Mouse (Mus musculus) midbrain, embryonic 16.5 days (tissue): ENCODE results near the gene Adarb2. TPM values are rescaled to one million over a fixed set of nuclear protein-coding genes. Genes with fewer than 3 reads are reported as not detected.

Experiments used
- ATAC-seq: fragments of 200-750 bp; cut with Nextera tagmentation; 2 replicates; pipeline ENCODE4 v1.8.0; 2017; ENCODE audit warnings: moderate TSS enrichment
- H3K27ac ChIP-seq: fragments of 300-500 bp; sonication (generic); 2 replicates; pipeline ENCODE4 v1.5.1; 2014; ENCODE audit warnings: mild to moderate bottlenecking, low read length, mixed read lengths
- H3K27me3 ChIP-seq: fragments of 300-500 bp; sonication (generic); 2 replicates; pipeline ENCODE4 v1.6.1; 2014; ENCODE audit warnings: low read depth, low read length, mixed read lengths; ENCODE audit not compliant: control insufficient read depth, insufficient read depth
- H3K36me3 ChIP-seq: fragments of 300-500 bp; sonication (generic); 2 replicates; pipeline ENCODE4 v1.6.1; 2014; ENCODE audit warnings: mild to moderate bottlenecking, low read length, moderate library complexity, mixed read lengths; ENCODE audit not compliant: control insufficient read depth, insufficient read depth
- H3K4me1 ChIP-seq: fragments of 300-500 bp; sonication (generic); 2 replicates; pipeline ENCODE4 v1.6.1; 2014; ENCODE audit warnings: mild to moderate bottlenecking, low read length, mixed read lengths; ENCODE audit not compliant: control insufficient read depth, insufficient read depth
- H3K4me2 ChIP-seq: fragments of 300-500 bp; sonication (generic); 2 replicates; pipeline ENCODE4 v1.6.1; 2014; ENCODE audit warnings: mild to moderate bottlenecking, low read length, mixed read lengths
- H3K4me3 ChIP-seq: fragments of 300-500 bp; sonication (generic); 2 replicates; pipeline ENCODE4 v1.5.1; 2014; ENCODE audit warnings: low read depth, mild to moderate bottlenecking, low read length, moderate library complexity, mixed read lengths
- H3K9ac ChIP-seq: fragments of 300-500 bp; sonication (generic); 2 replicates; pipeline ENCODE4 v1.6.1; 2014; ENCODE audit warnings: low read depth, low read length, mixed read lengths
- H3K9me3 ChIP-seq: fragments of 300-500 bp; sonication (generic); replicated peaks from 2 replicates; pipeline ENCODE4 v1.6.1; 2014; ENCODE audit warnings: mild to moderate bottlenecking, low read length, mixed read lengths; ENCODE audit not compliant: control insufficient read depth, poor library complexity, severe bottlenecking
- WGBS: fragments of 180-500 bp; shearing (Covaris S2); extraction: QIAGEN DNeasy Blood & Tissue Kit; methylation state at CpG from one replicate; pipeline ENCODE4 v1.1.7; 2014; 5-methylcytosine and 5-hydroxymethylcytosine counted together
- polyA plus RNA-seq: library from polyadenylated mRNA; unstranded; fragments of >200 nt; fragmentation: Nextera tagmentation; extraction: Ambion mirVana; gene quantifications from 2 replicates; pipeline ENCODE4 v1.2.1, GENCODE M21; 2015

Gene Adarb2
- 30.2 and 31.1 TPM in 2 replicates for polyA plus RNA-seq

DNA sequence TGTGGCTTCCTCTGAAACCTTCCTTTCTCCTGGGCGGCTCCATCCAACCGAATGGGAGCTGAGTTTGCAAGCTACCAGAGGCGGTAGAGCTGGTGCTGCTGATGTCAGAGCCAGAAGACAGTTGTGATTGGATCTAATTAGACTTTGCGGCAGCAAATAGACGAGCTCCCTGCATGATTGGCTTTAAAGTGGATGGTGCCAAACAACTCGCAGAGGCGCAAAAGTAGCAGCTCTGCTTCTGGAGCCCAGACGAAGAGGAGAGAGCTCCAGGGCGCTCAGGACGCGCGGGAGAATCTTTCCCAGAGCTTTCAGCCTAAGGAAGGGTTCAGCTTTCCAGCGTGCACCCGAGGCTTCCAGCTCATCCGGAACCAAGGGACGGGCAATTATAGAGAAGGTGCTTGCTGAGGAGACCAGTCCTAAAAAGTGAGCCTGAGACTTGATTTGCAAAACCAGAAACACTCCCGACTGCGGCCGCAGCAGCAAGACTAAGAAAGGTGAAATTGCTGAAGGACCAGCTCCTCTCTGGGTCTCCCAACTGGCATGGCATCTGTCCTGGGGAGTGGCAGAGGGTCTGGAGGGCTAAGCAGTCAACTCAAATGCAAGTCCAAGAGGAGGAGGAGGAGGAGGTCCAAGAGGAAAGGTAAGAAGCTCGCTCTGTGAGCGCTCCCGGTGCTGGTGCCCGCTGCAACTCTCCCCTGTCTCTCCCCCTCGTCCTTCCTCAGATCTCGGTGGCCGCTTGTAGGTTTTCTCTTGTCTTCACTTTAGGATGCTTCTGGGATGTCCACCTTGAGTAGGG lies at the start of gene Adarb2:
Gene Adarb2 (plus strand): TSS at position 186 of the 796 bp plus-strand sequence.
- ATAC-seq, result peak; percentile 95
- Histone ChIP-seq H3K27me3 (no peaks in the 10 kb centered on the region), H3K4me2 (peak within 1 kb of the TSS; percentile 93), H3K9me3 (no peaks in the 10 kb centered on the region), H3K9ac (peak within 1 kb of the TSS; percentile 65), H3K36me3 (no peaks in the 10 kb centered on the region), H3K4me1 (peaks cover 4% of the 10 kb centered on the region; the same call in 1 of the 2 replicates), H3K4me3 (peak within 1 kb of the TSS; percentile 54), H3K27ac (peak within 1 kb of the TSS; percentile 62)
- WGBS, result under 1% methylated on average over 26 of the region's 26 CpGs

DNA sequence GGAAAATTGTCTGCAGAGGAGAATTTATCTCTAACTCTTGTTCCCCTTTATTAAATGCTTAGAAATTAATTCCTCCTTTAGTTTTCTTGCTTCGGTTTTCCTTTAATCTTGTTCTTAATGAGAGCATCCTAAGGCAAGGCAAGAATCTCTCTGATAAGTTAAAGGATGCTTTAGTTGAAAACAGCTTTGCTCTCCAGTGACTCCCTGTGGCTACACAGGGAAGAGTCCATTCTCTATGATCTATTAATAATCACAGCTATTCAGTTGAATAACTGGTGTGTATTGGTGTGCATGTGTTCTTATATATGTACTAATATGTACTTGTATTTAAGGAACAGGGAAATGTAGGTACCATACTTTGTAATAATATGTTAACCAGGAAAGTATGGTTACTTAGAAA lies 28.9 kb upstream of the Adarb2 start:
- Histone ChIP-seq H3K27ac (no peak overlapping the region), H3K9me3 (no peaks in the 10 kb centered on the region), H3K36me3 (no peaks in the 10 kb centered on the region), H3K27me3 (no peaks in the 10 kb centered on the region), H3K9ac (no peak overlapping the region), H3K4me3 (no peak overlapping the region), H3K4me2 (no peak overlapping the region), H3K4me1 (no peaks in the 10 kb centered on the region)
- WGBS, result 66% methylated on average over 1 of the region's 1 CpGs
- peak; percentile 60; the same call in 1 of the 2 replicates for ATAC-seq

DNA sequence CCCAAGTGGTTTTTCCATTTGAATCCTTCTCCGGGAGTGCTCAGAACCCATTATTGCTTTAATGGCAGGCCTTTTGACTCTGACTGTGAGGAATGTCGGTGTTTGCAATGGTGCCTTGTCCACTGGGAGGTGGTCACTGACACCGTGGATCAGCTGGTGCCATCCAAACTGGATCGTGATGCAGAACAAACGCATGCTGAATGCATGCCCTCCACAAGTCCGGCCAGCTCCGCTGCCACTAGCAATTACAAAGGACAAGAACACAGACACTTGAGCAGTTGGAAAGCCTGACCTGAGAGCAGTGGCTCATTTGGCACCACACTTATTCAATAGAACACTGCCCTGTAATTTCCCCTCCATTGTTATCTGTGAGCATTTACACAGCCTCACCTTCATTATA lies 10.7 kb upstream of the Adarb2 start:
- H3K27me3 ChIP-seq, result no peaks in the 10 kb centered on the region
- H3K9me3 ChIP-seq, result no peaks in the 10 kb centered on the region
- no peak overlapping the region for H3K4me3 ChIP-seq
- no peak overlapping the region for H3K27ac ChIP-seq
- ATAC-seq, result no peak
- no peaks in the 10 kb centered on the region for H3K36me3 ChIP-seq
- no peak overlapping the region for H3K9ac ChIP-seq
- no peaks in the 10 kb centered on the region for H3K4me1 ChIP-seq
- 46% methylated on average over 7 of the region's 7 CpGs for WGBS
- H3K4me2 ChIP-seq, result no peak overlapping the region

DNA sequence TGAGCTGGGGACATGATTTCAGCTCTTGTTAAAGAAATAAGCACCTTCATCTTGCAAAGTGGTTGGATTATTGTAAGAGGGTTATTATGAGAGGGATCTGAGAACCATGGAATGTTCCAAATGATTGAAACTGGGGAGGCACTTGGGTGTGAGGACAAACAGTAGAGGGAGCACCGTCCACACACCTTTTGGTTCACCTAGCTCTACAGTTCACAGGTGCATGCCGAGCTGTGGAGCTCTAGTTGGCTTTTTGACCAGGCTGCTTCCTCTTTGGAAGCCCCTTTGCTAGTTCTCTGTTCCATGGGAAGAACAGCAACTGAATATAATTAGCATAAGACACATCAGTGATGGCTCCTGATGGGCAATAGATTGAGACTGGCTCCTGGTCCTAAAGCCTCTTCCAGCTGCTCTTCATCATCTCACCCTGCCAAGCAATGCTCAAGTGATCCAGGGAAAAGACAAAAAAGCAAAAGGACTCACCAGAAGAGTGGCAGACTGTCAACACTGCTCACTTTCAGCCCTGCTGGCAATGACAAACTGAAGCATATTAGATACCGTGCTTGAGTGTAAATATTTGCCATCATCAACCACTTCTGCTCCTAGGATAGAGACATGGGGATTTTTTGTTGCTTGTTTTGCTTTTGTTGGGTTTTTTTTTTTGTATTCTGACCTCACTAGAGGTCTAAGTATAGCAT lies 3.3 kb upstream of the Adarb2 start:
- H3K4me2 ChIP-seq, result no peak overlapping the region
- no peak overlapping the region for H3K4me3 ChIP-seq
- no peak overlapping the region for H3K27ac ChIP-seq
- H3K9me3 ChIP-seq, result no peaks in the 10 kb centered on the region
- ATAC-seq, result no peak
- H3K36me3 ChIP-seq, result no peaks in the 10 kb centered on the region
- no peaks in the 10 kb centered on the region for H3K4me1 ChIP-seq
- H3K27me3 ChIP-seq, result no peaks in the 10 kb centered on the region
- WGBS, result 67% methylated on average over 3 of the region's 3 CpGs
- no peak overlapping the region for H3K9ac ChIP-seq

DNA sequence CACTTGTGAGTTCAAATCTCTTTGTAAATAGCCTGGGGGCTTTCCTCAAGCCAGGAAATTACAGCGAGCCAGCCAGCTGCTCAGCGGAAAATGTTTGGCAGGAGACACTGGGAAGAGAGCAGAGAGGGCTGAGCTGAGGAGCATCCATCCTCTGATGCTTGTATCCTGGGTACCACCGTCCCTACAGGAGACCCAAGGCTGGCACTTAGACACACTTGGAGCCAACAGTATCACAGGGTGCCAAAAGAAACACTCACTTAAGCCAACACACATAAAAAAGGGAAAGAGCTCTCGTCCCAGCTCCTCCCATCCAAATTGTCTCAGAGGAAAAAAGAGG lies 779 bp downstream of the Adarb2 start:
- ATAC-seq, result peak; percentile 59; the same call in 1 of the 2 replicates
- H3K4me2 ChIP-seq, result peak overlapping the region; percentile 93
- H3K36me3 ChIP-seq, result no peaks in the 10 kb centered on the region
- peak overlapping the region; percentile 54 for H3K4me3 ChIP-seq
- peak overlapping the region; percentile 62; the same call in 1 of the 2 replicates for H3K27ac ChIP-seq
- H3K9me3 ChIP-seq, result no peaks in the 10 kb centered on the region
- no peaks in the 10 kb centered on the region for H3K27me3 ChIP-seq
- 1% methylated on average over 4 of the region's 4 CpGs for whole genome bisulfite sequencing
- peak overlapping the region; percentile 65 for H3K9ac ChIP-seq
- peaks cover 4% of the 10 kb centered on the region; the same call in 1 of the 2 replicates for H3K4me1 ChIP-seq

DNA sequence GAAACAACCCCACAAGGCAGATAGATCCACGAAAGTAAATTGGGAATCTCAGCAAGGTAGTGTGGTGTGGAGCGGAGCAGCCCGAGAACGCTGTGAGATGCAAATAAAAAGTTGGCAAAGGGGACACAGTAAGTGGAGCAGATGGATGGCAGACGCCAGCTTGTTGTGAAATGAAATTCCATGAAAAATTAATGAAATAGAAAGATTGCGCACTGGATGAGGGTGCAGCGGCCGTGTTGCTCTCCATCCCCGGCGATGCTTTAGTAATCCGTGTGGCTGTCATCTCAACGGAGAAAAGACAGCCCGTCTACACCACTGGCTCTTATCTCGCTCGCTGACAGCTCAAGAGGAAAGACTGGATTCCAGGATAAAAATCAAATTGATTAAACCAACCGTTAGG lies 4.7 kb downstream of the Adarb2 start:
- 42% methylated on average over 16 of the region's 16 CpGs for WGBS
- peak overlapping the region; percentile 37 for H3K4me3 ChIP-seq
- H3K4me2 ChIP-seq, result peak overlapping the region; percentile 50
- peak overlapping the region; percentile 54; the same call in 1 of the 2 replicates for H3K27ac ChIP-seq
- peak; percentile 52; the same call in 1 of the 2 replicates for ATAC-seq
- H3K9ac ChIP-seq, result peak overlapping the region; percentile 48
- no peaks in the 10 kb centered on the region for H3K27me3 ChIP-seq
- no peaks in the 10 kb centered on the region for H3K36me3 ChIP-seq
- H3K4me1 ChIP-seq, result peaks cover 4% of the 10 kb centered on the region; the same call in 1 of the 2 replicates
- no peaks in the 10 kb centered on the region for H3K9me3 ChIP-seq

DNA sequence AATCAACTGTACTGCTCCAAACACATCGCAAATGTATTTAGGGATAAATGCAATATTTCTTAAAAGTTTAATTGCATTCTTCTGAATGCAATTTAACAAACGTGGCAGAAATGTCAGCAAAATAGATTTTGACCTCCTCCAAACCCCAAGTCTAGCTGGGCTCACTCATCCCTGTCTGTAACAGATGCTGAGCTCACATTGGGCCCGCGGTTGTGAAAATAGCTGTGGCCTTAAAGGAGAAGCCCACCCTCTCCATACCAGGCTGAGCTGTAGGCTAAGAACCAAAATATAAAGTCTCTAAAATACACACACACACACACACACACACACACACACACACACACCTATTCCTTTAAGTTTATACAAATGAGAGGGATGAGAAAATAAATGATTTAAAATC lies 8.1 kb downstream of the Adarb2 start:
- Histone ChIP-seq H3K4me2 (no peak overlapping the region), H3K4me3 (no peak overlapping the region), H3K4me1 (peaks cover 4% of the 10 kb centered on the region; the same call in 1 of the 2 replicates), H3K9me3 (no peaks in the 10 kb centered on the region), H3K27ac (no peak overlapping the region), H3K27me3 (no peaks in the 10 kb centered on the region), H3K36me3 (no peaks in the 10 kb centered on the region), H3K9ac (no peak overlapping the region)
- WGBS, result 66% methylated on average over 4 of the region's 4 CpGs
- no peak for ATAC-seq

DNA sequence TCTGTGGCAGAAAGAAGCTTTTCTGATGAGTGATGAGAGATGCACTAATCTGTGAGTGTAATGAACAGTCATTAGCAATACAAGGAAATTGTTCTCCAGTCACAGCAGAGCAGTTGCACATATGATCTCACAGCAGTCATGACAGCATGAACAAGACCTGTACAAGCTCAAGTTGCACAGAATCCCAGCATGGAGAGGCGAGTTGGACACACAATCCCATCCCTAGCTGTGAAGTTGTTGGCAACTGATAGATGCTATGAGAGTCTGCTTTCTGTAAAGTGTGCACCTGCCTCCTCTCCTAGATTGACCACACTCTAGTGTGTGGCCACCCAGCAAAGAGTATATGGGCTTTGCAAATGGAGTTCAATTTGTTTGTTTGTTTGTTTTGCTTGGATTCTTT lies 36.2 kb downstream of the Adarb2 start:
- Histone ChIP-seq H3K9me3 (no peaks in the 10 kb centered on the region), H3K36me3 (no peaks in the 10 kb centered on the region), H3K4me3 (no peak overlapping the region), H3K4me1 (no peaks in the 10 kb centered on the region), H3K4me2 (no peak overlapping the region), H3K27me3 (no peaks in the 10 kb centered on the region), H3K27ac (no peak overlapping the region), H3K9ac (no peak overlapping the region)
- ATAC-seq, result no peak
- WGBS, result 71% methylated on average over 1 of the region's 1 CpGs
